Mouse (Mus musculus): ENCODE measurements at regions not wholly inside any gene's neighbourhood (a gene's known extent, or its start where the extent isn't known, plus 50 kb on each side); places are given as distances from the start of the nearest gene placed in this dataset.

GRCm38 (mm10) chr10:118978181-118978743, 108.3 kb upstream of the Dyrk2 start:
- 75% methylated on average over 10 of the region's 10 CpGs for WGBS
- no peaks in the 10 kb centered on the region for H3K36me3 ChIP-seq (ENCODE audit: control insufficient read depth, insufficient read depth)
- H3K27me3 ChIP-seq (ENCODE audit: control insufficient read depth, insufficient read depth, low read length) = no peaks in the 10 kb centered on the region
- no peaks in the 10 kb centered on the region for H3K9me3 ChIP-seq (replicated peaks; ENCODE audit: control insufficient read depth, low read length)
- no peak; the same call in 1 of the 2 replicates for ATAC-seq (replicated peaks; ENCODE audit: extremely low read depth, insufficient read depth, low FRiP score)
- H3K4me1 ChIP-seq (ENCODE audit: control insufficient read depth, insufficient read depth, low read length) = no peaks in the 10 kb centered on the region
- H3K4me3 ChIP-seq (ENCODE audit: low read length) = no peak overlapping the region
- no peak overlapping the region for H3K27ac ChIP-seq (ENCODE audit: low read length)
- no peak overlapping the region for H3K4me2 ChIP-seq (ENCODE audit: low read depth, low read length)
- no peak overlapping the region for H3K9ac ChIP-seq (ENCODE audit: low read length)

- no peak for ATAC-seq (replicated peaks; ENCODE audit: extremely low read depth, insufficient read depth, low FRiP score)
- Histone ChIP-seq H3K4me1 (ENCODE audit: control insufficient read depth, insufficient read depth, low read length) (no peaks in the 10 kb centered on the region), H3K9ac (ENCODE audit: low read length) (no peak overlapping the region), H3K27ac (ENCODE audit: low read length) (no peak overlapping the region), H3K4me2 (ENCODE audit: low read depth, low read length) (no peak overlapping the region), H3K4me3 (ENCODE audit: low read length) (no peak overlapping the region), H3K36me3 (ENCODE audit: control insufficient read depth, insufficient read depth) (no peaks in the 10 kb centered on the region), H3K27me3 (ENCODE audit: control insufficient read depth, insufficient read depth, low read length) (no peaks in the 10 kb centered on the region), H3K9me3 (replicated peaks; ENCODE audit: control insufficient read depth, low read length) (no peaks in the 10 kb centered on the region)
- 79% methylated on average over 10 of the region's 10 CpGs for WGBS
These were observed 106.4 kb upstream of the Dyrk2 start for GRCm38 (mm10) chr10:118976447-118976846.

GRCm38 (mm10) chr10:118975772-118976171, 105.8 kb upstream of the Dyrk2 start:
- Histone ChIP-seq H3K27me3 (ENCODE audit: control insufficient read depth, insufficient read depth, low read length) (no peaks in the 10 kb centered on the region), H3K9ac (ENCODE audit: low read length) (no peak overlapping the region), H3K9me3 (replicated peaks; ENCODE audit: control insufficient read depth, low read length) (no peaks in the 10 kb centered on the region), H3K4me2 (ENCODE audit: low read depth, low read length) (no peak overlapping the region), H3K4me1 (ENCODE audit: control insufficient read depth, insufficient read depth, low read length) (no peaks in the 10 kb centered on the region), H3K4me3 (ENCODE audit: low read length) (no peak overlapping the region), H3K36me3 (ENCODE audit: control insufficient read depth, insufficient read depth) (no peaks in the 10 kb centered on the region), H3K27ac (ENCODE audit: low read length) (no peak overlapping the region)
- WGBS = 93% methylated on average over 2 of the region's 2 CpGs
- ATAC-seq (replicated peaks; ENCODE audit: extremely low read depth, insufficient read depth, low FRiP score) = no peak

GRCm38 (mm10) chr10:118973324-118973723, 103.3 kb upstream of the Dyrk2 start:
- no peak overlapping the region for H3K9ac ChIP-seq (ENCODE audit: low read length)
- H3K36me3 ChIP-seq (ENCODE audit: control insufficient read depth, insufficient read depth) = no peaks in the 10 kb centered on the region
- no peaks in the 10 kb centered on the region for H3K9me3 ChIP-seq (replicated peaks; ENCODE audit: control insufficient read depth, low read length)
- H3K4me2 ChIP-seq (ENCODE audit: low read depth, low read length) = no peak overlapping the region
- H3K27ac ChIP-seq (ENCODE audit: low read length) = no peak overlapping the region
- H3K4me1 ChIP-seq (ENCODE audit: control insufficient read depth, insufficient read depth, low read length) = no peaks in the 10 kb centered on the region
- H3K4me3 ChIP-seq (ENCODE audit: low read length) = no peak overlapping the region
- H3K27me3 ChIP-seq (ENCODE audit: control insufficient read depth, insufficient read depth, low read length) = no peaks in the 10 kb centered on the region
- ATAC-seq (replicated peaks; ENCODE audit: extremely low read depth, insufficient read depth, low FRiP score) = no peak
- 51% methylated on average over 4 of the region's 4 CpGs for WGBS

GRCm38 (mm10) chr10:118972626-118973025, 102.6 kb upstream of the Dyrk2 start:
- Histone ChIP-seq H3K4me3 (ENCODE audit: low read length) (no peak overlapping the region), H3K9ac (ENCODE audit: low read length) (no peak overlapping the region), H3K27me3 (ENCODE audit: control insufficient read depth, insufficient read depth, low read length) (no peaks in the 10 kb centered on the region), H3K27ac (ENCODE audit: low read length) (no peak overlapping the region), H3K9me3 (replicated peaks; ENCODE audit: control insufficient read depth, low read length) (no peaks in the 10 kb centered on the region), H3K4me1 (ENCODE audit: control insufficient read depth, insufficient read depth, low read length) (no peaks in the 10 kb centered on the region), H3K4me2 (ENCODE audit: low read depth, low read length) (no peak overlapping the region), H3K36me3 (ENCODE audit: control insufficient read depth, insufficient read depth) (no peaks in the 10 kb centered on the region)
- WGBS = 87% methylated on average over 4 of the region's 4 CpGs
- ATAC-seq (replicated peaks; ENCODE audit: extremely low read depth, insufficient read depth, low FRiP score) = no peak

GRCm38 (mm10) chr10:118970457-118971175, 100.6 kb upstream of the Dyrk2 start:
- Histone ChIP-seq H3K4me2 (ENCODE audit: low read depth, low read length) (no peak overlapping the region), H3K27me3 (ENCODE audit: control insufficient read depth, insufficient read depth, low read length) (no peaks in the 10 kb centered on the region), H3K36me3 (ENCODE audit: control insufficient read depth, insufficient read depth) (no peaks in the 10 kb centered on the region), H3K4me1 (ENCODE audit: control insufficient read depth, insufficient read depth, low read length) (no peaks in the 10 kb centered on the region), H3K9me3 (replicated peaks; ENCODE audit: control insufficient read depth, low read length) (no peaks in the 10 kb centered on the region), H3K9ac (ENCODE audit: low read length) (no peak overlapping the region), H3K4me3 (ENCODE audit: low read length) (no peak overlapping the region), H3K27ac (ENCODE audit: low read length) (no peak overlapping the region)
- ATAC-seq (replicated peaks; ENCODE audit: extremely low read depth, insufficient read depth, low FRiP score) = no peak
- 80% methylated on average over 14 of the region's 14 CpGs for WGBS

GRCm38 (mm10) chr10:118961713-118962181, 91.7 kb upstream of the Dyrk2 start:
- Histone ChIP-seq H3K27me3 (ENCODE audit: control insufficient read depth, insufficient read depth, low read length) (no peaks in the 10 kb centered on the region), H3K36me3 (ENCODE audit: control insufficient read depth, insufficient read depth) (no peaks in the 10 kb centered on the region), H3K9ac (ENCODE audit: low read length) (no peak overlapping the region), H3K4me2 (ENCODE audit: low read depth, low read length) (no peak overlapping the region), H3K9me3 (replicated peaks; ENCODE audit: control insufficient read depth, low read length) (no peaks in the 10 kb centered on the region), H3K4me1 (ENCODE audit: control insufficient read depth, insufficient read depth, low read length) (no peaks in the 10 kb centered on the region), H3K27ac (ENCODE audit: low read length) (no peak overlapping the region), H3K4me3 (ENCODE audit: low read length) (no peak overlapping the region)
- no peak for ATAC-seq (replicated peaks; ENCODE audit: extremely low read depth, insufficient read depth, low FRiP score)
- WGBS = 65% methylated on average over 7 of the region's 7 CpGs

GRCm38 (mm10) chr10:118960076-118960475, 90.1 kb upstream of the Dyrk2 start:
- Histone ChIP-seq H3K27ac (ENCODE audit: low read length) (no peak overlapping the region), H3K4me2 (ENCODE audit: low read depth, low read length) (no peak overlapping the region), H3K36me3 (ENCODE audit: control insufficient read depth, insufficient read depth) (no peaks in the 10 kb centered on the region), H3K4me3 (ENCODE audit: low read length) (no peak overlapping the region), H3K9ac (ENCODE audit: low read length) (no peak overlapping the region), H3K9me3 (replicated peaks; ENCODE audit: control insufficient read depth, low read length) (no peaks in the 10 kb centered on the region), H3K4me1 (ENCODE audit: control insufficient read depth, insufficient read depth, low read length) (no peaks in the 10 kb centered on the region; the same call in 1 of the 2 replicates), H3K27me3 (ENCODE audit: control insufficient read depth, insufficient read depth, low read length) (no peaks in the 10 kb centered on the region; the same call in 1 of the 2 replicates)
- WGBS = 58% methylated on average over 6 of the region's 6 CpGs
- no peak for ATAC-seq (replicated peaks; ENCODE audit: extremely low read depth, insufficient read depth, low FRiP score)

- Histone ChIP-seq H3K36me3 (ENCODE audit: control insufficient read depth, insufficient read depth) (no peaks in the 10 kb centered on the region), H3K4me3 (ENCODE audit: low read length) (no peak overlapping the region), H3K9ac (ENCODE audit: low read length) (no peak overlapping the region), H3K4me2 (ENCODE audit: low read depth, low read length) (no peak overlapping the region), H3K9me3 (replicated peaks; ENCODE audit: control insufficient read depth, low read length) (no peaks in the 10 kb centered on the region), H3K4me1 (ENCODE audit: control insufficient read depth, insufficient read depth, low read length) (no peaks in the 10 kb centered on the region; the same call in 1 of the 2 replicates), H3K27me3 (ENCODE audit: control insufficient read depth, insufficient read depth, low read length) (no peaks in the 10 kb centered on the region; the same call in 1 of the 2 replicates), H3K27ac (ENCODE audit: low read length) (no peak overlapping the region)
- WGBS = 70% methylated on average over 8 of the region's 8 CpGs
- ATAC-seq (replicated peaks; ENCODE audit: extremely low read depth, insufficient read depth, low FRiP score) = no peak
These were observed 89.6 kb upstream of the Dyrk2 start for GRCm38 (mm10) chr10:118959623-118960022.

Measured in heart, embryonic 16.5 days (tissue).